In the genomic region with DNA sequence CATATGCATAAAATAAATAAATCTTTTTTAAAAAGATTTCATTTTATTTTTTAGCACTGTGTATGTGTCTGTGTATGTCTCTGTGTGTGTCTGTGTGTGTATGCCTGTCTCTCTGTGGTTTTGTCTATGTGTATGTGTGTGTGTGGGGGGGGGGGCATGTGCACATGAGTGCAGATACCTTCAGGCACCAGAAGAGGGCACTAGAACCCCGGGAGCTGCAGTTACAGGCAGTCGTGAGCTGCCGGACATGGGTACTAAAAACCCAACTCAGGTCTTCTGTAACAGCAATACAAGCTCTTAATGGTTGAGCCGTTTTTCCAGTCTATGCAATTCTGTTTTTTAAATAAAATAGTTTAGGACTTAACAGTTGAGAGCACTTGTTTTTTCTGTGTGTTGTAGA, we compare ENCODE assay signal across 1 mouse cellular context.
TF ChIP-seq lines count a peak whose summit lies in the region.

No protein-coding gene starts in this region.

TF ChIP-seq in MEL, 35 proteins besides CTCF, POLR2A, EP300 and RAD21:
- peak; percentile 26; the same call in 1 of the 2 replicates for TF ChIP-seq SMC3 (IDR thresholded peaks at IDR 0.05; ENCODE audit: low read depth, low read length)
- TF ChIP-seq CHD1 (IDR thresholded peaks at IDR 0.05; ENCODE audit: low read depth, low read length) = no peak
- no peak for TF ChIP-seq MEF2A (IDR thresholded peaks at IDR 0.05; ENCODE audit: extremely low read depth, insufficient replicate concordance, low read depth, low read length, poor library complexity, severe bottlenecking)
- no peak for TF ChIP-seq MAX (IDR thresholded peaks at IDR 0.05; ENCODE audit: low read length)
